Mouse (Mus musculus) layer of hippocampus, adult 8-10 months (tissue): ENCODE measurements around the gene Tbca. TPM values are rescaled to one million over a fixed set of nuclear protein-coding genes. Genes with fewer than 3 reads are reported as not detected.

Experiments
- DNase-seq, 2 experiments: peaks; one replicate each; pipeline ENCODE4 v3.0.0; 2022; ENCODE audit warnings: low spot score in 2 of 2
- total RNA-seq, 4 experiments: library from RNA; stranded (reverse); gene quantifications; 2 replicates each; pipeline ENCODE4 v1.2.4; 2022

Tbca gene
- 100 to 1,000 TPM; 137 to 161 (median 147) TPM for total RNA-seq

- peak; percentile 56 to 73 for DNase-seq
Measured at GRCm38 (mm10) chr13:94788771-94789649, at the start of gene Tbca. Gene Tbca, plus strand, starts transcription at chr13:94788910.

- no peak for DNase-seq
Measured at GRCm38 (mm10) chr13:94745176-94745575, 43.5 kb upstream of the Tbca start.

DNA sequence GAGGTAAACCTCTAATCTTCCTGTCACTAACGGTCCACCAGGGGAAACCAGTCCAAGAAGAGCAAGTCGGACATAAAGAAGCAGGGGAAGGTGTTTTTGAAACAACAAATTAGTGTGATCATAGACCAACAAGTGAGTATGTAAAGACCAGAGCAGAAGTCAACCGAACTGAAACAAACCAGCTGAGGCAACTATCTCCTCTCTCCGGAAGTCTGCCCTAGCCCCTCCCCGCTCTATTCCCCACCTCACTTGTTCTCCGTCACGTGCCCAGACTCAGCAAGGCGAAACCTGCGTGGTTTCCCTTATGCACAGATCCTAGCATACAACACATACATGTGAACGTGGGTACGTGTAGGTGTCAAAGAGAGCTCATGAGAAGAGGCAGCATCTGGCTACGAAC lies 22.9 kb upstream of the Tbca start:
- DNase-seq: no peak

DNA sequence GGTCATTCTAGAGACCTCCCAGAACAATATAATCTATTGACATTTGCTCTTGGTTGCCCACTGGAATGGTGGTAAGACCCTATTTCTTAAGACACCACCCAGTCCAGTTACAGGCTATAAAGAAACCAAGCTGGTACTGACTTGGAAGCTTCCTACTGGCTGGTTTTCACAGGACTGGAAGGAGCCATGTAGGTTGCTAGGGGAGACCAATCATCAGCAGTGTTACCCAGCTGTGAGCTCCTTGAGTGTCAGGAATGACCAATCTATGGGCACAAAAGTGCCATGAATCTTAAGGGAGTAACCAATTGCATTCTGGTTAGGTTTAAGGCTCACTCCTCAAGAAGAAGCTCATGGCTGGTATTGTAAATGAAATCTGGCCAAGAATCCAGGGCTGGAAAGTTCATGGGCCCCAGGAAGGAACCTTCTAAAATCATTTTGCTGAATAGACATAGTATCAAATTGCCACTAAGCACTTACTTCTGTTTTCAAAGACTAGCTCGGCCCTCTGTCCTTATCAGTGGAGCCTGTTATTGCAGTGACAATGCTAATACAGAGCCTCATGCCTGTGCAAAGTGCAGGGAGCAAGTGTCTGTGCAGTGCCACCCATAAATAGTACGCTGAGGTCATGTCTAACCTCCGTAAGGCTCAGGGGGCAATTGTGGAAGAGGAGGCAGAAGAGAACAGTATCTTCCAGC lies 20.1 kb upstream of the Tbca start:
- DNase-seq: no peak

DNA sequence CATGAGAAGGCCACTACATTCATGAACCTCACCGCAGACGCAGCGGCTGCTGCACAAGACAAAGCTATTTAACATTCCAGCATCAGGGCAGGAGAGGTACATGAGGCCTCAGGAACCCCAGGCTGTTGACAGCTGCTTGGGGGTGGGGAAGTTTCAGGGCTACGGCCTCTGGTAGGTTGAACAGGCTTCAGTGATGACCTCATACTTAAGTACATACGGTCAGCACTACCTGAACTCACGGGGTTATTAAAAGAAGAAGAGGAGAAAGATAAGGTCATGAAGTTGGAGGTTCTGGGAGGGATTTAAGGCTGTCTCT lies 19.6 kb upstream of the Tbca start:
- no peak for DNase-seq

- no peak for DNase-seq
Measured at GRCm38 (mm10) chr13:94786866-94787265, 1.8 kb upstream of the Tbca start.

DNA sequence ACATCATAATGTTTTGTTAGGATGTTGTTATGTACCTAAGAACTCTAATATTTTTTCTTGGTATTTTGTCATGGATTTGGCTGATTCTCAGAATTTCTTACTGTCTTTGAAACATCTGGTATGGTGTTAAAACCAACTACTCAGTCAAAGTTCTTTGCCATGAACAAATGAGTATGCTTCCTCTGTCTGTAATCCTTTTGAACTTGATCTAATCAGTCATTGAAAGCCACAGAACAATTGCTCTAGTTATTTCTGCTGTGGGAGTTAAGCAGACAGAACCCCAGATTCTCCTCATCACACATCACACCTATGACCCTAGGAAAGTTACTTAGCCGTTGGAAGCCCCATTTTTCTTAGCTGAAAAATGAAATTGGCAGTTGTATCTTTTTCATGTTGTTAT lies 6.0 kb downstream of the Tbca start:
- no peak for DNase-seq

DNA sequence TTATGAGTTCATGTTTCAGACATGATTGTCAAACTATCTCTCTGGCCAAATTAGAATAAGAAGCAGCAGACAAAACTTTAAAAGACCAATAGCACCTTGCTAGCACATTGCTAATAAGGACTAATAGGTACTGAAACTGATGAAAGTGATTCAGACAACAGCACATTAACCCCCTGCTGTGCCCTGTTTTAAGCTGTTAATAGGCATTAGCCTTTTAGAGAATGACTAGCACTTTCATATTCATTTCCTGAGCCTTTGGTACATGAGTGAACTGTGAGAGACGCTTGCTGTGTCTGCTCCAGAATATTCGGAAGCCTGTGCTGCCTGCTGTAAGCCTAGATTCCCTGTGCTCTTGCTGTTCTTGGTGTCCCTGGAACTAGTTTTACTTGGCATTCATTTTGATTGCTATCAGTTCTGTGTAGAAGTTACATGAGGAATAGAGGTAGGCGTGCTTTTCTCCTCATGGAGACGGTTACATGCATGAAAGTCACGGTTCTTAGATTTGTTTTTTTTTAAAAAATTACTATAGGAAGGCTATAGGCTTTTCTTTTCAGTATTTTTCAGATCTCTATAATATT lies 14.9 kb downstream of the Tbca start:
- no peak for DNase-seq

DNA sequence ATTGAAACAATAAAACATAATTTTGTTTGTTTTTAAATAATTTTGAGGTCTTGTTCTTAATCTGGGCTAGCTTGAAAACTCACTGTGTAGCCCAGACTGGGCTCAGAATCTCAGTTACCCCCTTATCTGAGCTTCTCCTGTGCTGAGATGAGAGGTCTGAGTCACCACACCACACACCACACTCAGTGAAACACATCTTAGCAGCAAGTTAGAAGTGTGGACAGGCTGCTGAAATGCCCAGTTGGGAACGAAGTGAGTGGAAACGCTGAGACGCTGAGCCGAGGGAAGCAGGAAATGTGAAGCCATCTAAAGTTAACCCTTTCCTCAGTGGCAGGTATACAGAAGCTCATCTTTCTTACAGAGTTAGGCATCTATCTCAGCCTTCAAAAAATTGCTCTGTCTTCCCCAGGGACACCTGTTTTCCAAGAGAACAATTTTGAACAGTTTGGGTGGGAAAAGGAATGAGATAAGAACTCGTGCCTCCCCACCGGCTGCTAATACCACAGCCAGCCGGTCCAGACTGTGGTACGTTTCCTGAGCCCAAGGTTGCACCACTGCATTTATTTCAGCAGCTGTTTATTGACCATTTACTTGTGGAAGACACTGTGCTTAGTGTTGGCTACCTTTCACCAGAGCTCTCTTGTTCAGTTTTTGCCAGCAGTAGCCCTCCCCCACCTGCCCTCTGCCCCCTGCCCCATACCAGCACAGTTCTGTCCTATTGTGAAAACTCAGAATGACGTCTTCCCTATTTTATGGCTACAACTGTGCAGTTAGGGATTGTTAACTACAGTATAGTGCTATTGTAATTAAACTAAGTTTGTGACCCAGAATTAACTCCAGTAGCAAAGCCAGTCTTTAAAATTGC lies 17.8 kb downstream of the Tbca start:
- DNase-seq: no peak

DNA sequence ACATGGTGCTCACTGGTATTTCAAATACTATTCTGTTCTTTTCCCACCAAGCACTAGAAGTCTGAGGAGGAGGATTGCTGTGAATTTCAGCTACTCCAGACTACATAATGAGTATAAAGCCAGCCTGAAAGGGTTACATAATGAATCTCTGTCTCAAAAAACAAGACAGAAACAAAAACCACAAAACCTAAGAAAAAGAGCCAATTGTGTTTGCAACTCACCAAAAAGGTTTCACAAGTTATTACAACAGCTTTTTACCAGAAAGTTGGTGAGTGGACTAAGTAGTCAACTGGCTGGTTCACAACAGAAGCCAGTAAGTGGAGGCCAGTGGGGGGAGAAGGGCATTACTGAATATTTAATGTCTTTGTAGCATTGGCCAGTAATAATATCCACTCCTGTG lies 19.9 kb downstream of the Tbca start:
- DNase-seq: no peak

DNA sequence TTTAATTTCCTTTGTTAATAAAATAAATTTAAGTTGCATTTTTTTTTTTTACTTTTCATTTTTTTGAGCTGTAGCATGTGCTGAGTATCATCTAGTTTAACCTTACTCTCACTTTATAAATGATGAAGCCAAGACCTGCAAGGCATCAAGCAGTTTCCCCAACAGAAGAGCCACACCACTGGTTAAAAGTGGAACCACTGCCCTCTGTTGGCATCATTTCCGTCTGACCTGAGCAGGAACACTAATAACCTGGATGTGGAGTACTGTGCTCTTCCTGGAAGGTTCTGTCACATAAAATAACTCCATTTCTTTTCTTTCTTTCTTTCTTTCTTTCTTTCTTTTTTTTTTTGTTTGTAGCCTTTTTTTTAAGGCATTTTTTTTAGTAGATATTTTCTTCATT lies 21.0 kb downstream of the Tbca start:
- no peak for DNase-seq

- DNase-seq: no peak
Measured at GRCm38 (mm10) chr13:94811451-94811850, 22.7 kb downstream of the Tbca start.

GRCm38 (mm10) chr13:94813770-94814169 lies 25.1 kb downstream of the Tbca start:
- DNase-seq: no peak

DNA sequence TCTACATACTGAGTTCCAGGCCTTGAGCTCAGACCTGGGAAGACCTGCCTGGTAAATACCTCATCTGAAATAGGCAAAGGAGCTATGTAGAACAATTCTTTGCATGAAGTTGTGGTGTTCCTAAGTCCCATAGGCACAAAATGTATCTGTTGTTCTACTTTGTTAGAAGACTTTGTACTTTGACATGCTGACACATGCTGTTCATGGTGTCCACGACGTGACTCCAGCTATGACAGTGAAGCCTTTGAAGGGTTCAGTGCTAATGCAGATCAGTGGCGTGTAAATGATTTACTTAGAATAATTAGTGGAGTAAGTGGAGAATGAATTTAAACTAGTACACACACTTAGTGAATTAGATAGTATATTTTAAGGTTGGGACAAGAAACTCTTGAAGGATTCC lies 31.8 kb downstream of the Tbca start:
- no peak for DNase-seq

DNA sequence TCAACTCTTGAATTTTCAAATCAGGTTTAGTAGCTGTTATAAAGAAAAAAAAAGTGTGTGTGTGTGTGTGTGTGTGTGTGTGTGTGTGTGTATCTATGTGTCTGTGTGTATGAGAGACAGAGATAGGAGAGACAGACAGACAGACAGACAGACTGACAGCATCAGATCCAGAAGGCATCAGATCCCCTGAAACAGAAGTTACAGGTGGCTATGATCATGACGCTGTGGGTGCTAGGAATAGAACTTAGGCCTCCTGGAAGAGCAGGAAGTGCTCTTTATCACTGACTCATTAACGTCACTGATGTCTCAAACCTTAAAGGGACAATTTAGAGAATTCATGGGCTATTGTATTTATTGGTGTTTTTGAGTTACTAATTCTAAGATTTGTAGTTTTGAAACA lies 32.2 kb downstream of the Tbca start:
- no peak for DNase-seq

GRCm38 (mm10) chr13:94826389-94826788 lies 37.7 kb downstream of the Tbca start:
- no peak for DNase-seq

DNA sequence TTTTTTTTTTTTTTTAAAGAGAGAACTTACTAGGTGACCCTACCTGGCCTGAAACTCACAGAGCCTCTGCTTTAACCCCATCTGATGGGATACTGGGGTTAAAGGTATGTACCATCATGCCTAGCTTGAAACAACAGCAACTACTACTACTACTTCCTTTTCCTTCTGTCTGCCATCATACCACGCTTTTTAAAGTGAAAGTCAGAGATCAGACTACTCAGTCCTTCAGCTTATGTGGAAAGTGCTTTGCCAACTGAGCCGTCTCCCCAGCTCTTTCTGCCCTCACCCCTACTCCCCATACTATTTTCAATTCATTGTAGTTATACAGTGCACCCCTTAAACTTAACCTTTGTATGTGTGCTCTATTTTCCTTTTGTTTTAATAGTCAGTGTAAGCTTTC lies 38.3 kb downstream of the Tbca start:
- DNase-seq: no peak

DNA sequence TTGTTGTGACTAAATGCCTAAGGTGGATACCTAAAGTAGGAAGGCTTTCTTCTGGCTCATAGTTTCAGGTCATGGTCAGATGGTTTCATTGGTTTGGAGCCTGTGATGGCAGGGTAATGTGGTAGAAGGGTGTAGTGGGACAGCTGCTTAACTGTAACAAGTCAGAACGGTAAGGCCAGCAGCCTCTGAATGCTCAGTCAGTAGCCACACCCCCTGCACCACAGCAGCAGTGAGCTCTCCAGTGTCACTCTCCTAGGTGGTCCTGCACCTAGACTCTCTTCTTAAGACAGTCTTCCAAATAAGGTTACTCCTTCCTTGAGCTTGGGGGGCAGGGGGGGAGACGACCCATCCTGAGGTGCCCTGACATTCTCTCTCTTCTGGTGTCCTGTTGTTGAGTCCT lies 39.1 kb downstream of the Tbca start:
- no peak for DNase-seq

DNA sequence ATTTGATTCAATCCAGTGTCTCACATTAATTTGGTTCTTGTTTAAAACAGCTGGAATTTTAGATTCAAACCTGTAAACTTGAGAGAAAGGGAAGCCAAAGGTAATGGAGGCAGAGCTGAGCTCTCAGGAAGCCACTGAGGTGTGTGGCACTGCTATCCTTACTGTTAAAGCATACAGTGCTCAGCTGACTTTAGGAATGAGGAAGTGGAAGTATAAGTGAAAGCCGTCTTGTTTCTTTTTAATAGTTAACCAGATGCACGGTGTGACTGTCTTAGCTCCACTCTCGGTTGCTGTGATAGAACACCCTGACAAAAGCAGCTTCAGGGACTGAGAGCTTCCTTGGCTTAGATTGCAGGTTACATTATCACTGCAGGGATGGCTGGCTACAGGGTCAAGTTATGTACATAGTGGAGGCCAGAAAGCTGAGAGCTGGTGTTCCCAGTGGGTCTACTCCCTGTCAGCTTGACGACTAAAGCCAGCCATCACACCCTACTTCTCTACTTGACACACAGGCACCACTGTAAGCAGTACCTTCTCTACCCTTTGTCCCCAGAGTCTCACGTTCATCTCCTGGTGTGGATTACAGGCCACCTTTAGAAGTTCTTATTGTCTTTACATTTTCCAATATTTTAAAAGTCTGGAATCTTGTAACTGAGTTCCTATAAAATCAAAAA lies 49.5 kb downstream of the Tbca start:
- no peak for DNase-seq

- DNase-seq: peak in 1 of 2 experiments; percentile 5
Measured at GRCm38 (mm10) chr13:94838756-94839337, 50.1 kb downstream of the Tbca start.

GRCm38 (mm10) chr13:94843236-94843635 lies 54.5 kb downstream of the Tbca start:
- DNase-seq: no peak
